In the genomic region with DNA sequence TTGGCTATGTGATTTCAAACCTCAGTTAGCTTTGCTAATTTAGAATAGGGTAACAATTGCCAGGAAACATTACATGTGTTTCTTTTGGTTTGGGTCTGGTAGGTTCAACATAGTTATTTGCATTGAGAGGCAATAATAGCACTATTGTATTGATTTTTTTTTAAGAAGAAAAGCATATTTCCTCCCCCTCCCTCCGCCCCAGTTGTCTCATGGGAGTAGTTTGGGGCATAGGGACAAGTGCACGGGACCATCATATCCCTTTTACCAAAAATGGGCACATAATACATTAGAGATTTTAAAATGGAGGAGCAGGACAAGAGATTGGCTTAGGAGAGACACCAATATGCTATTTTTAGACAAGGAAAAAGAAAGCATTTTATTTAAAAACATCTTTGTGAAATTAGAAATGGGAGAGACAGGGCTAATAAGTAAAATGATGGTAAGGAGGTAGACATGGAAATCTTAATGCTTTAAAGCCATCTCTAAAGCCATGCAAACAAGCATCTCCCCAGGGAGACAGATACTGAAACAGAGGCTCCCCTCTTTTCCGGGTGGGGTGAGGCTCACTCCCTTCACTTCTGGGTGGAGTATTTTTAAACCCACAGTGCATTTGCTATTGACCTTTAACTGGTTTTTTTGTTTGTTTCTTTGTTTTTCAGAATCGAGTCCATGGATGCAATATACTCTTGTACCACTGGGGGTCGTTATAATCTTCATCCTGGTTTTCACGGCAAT, we compare ENCODE assay signal across 1 mouse cellular context.
TF ChIP-seq lines count a peak whose summit lies in the region.

No protein-coding gene starts in this region.

TF ChIP-seq in CH12.LX, 34 proteins besides CTCF, POLR2A, EP300 and RAD21:
- TF ChIP-seq RCOR1 (conservative IDR thresholded peaks at IDR 0.05; ENCODE audit: low read depth, low read length): no peak
- TF ChIP-seq ZNF384 (IDR thresholded peaks at IDR 0.05; ENCODE audit: low read depth, low read length): 0 out of 2 replicates have a peak, but pooled peaks have one; percentile 11
- no peak for TF ChIP-seq E2F4 (IDR thresholded peaks at IDR 0.05; ENCODE audit: insufficient replicate concordance, low read depth, low read length)
- no peak for TF ChIP-seq MAZ (IDR thresholded peaks at IDR 0.05; ENCODE audit: low read depth, low read length)
- no peak for TF ChIP-seq GABPA (IDR thresholded peaks at IDR 0.05; ENCODE audit: insufficient replicate concordance, low read depth, low read length)
- TF ChIP-seq KAT2A (IDR thresholded peaks at IDR 0.05; ENCODE audit: insufficient replicate concordance, low read length): no peak
- TF ChIP-seq ZMIZ1 (IDR thresholded peaks at IDR 0.05; ENCODE audit: low read depth, low read length): no peak
- no peak for TF ChIP-seq NRF1 (IDR thresholded peaks at IDR 0.05; ENCODE audit: low read depth, low read length)
- TF ChIP-seq SMC3 (IDR thresholded peaks at IDR 0.05; ENCODE audit: low read depth, low read length): no peak
- TF ChIP-seq HCFC1 (IDR thresholded peaks at IDR 0.05; ENCODE audit: low read depth, low read length): no peak
- TF ChIP-seq MEF2A (IDR thresholded peaks at IDR 0.05; ENCODE audit: borderline replicate concordance, low read depth, low read length): no peak
- no peak for TF ChIP-seq IRF4 (IDR thresholded peaks at IDR 0.05; ENCODE audit: low read depth, low read length)
- no peak for TF ChIP-seq MAX (IDR thresholded peaks at IDR 0.05; ENCODE audit: low read length)
- 0 out of 2 replicates have a peak, but pooled peaks have one; percentile 11 for TF ChIP-seq BHLHE40 (IDR thresholded peaks at IDR 0.05; ENCODE audit: low read depth, low read length)
- TF ChIP-seq MXI1 (IDR thresholded peaks at IDR 0.05; ENCODE audit: low read depth, low read length): no peak
